Mouse (Mus musculus) stomach, postnatal 0 days (tissue): ENCODE measurements at regions not wholly inside any gene's neighbourhood (a gene's known extent, or its start where the extent isn't known, plus 50 kb on each side); places are given as distances from the start of the nearest gene placed in this dataset.

ENCODE experiments used
- ATAC-seq: fragments of 200-750 bp; cut with Nextera tagmentation; 2 replicates; pipeline ENCODE4 v1.8.0; 2017; ENCODE audit not compliant: low FRiP score, low TSS enrichment
- DNase-seq: peaks from one replicate; pipeline ENCODE4 v3.0.0-alpha.2; 2016; ENCODE audit warnings: low spot score
- H3K27ac ChIP-seq: fragments of 300-500 bp; sonication (generic); replicated peaks from 2 replicates; pipeline ENCODE4 v1.5.1; 2014; ENCODE audit warnings: mild to moderate bottlenecking, control low read depth
- H3K27me3 ChIP-seq: fragments of 300-500 bp; sonication (generic); 2 replicates; pipeline ENCODE4 v1.6.1; 2014; ENCODE audit warnings: low read length; ENCODE audit not compliant: control insufficient read depth, insufficient read depth
- H3K36me3 ChIP-seq: fragments of 300-500 bp; sonication (generic); 2 replicates; pipeline ENCODE4 v1.6.1; 2014; ENCODE audit warnings: low read length, mixed read lengths; ENCODE audit not compliant: control insufficient read depth, insufficient read depth
- H3K4me1 ChIP-seq: fragments of 300-500 bp; sonication (generic); replicated peaks from 2 replicates; pipeline ENCODE4 v1.6.1; 2014; ENCODE audit warnings: antibody characterized with exemption; ENCODE audit not compliant: control insufficient read depth, insufficient read depth
- H3K4me2 ChIP-seq: fragments of 300-500 bp; sonication (generic); replicated peaks from 2 replicates; pipeline ENCODE4 v1.6.1; 2014; ENCODE audit warnings: low read depth, mild to moderate bottlenecking, control low read depth, moderate library complexity
- H3K4me3 ChIP-seq: fragments of 300-500 bp; sonication (generic); 2 replicates; pipeline ENCODE4 v1.5.1; 2014; ENCODE audit warnings: low read depth, low read length, control low read depth
- H3K9ac ChIP-seq: fragments of 300-500 bp; sonication (generic); 2 replicates; pipeline ENCODE4 v1.6.1; 2014; ENCODE audit warnings: mild to moderate bottlenecking, low read length, control low read depth, mixed read lengths
- H3K9me3 ChIP-seq: fragments of 300-500 bp; sonication (generic); 2 replicates; pipeline ENCODE4 v1.6.1; 2016; ENCODE audit warnings: low read length; ENCODE audit not compliant: control insufficient read depth
- CTCF ChIP-seq: IDR thresholded peaks from 2 replicates; pipeline ENCODE4 v1.5.1; 2016; ENCODE audit warnings: antibody characterized with exemption, low read depth, mild to moderate bottlenecking, moderate library complexity
- EP300 ChIP-seq: optimal IDR thresholded peaks from 2 replicates; pipeline ENCODE3; 2016; ENCODE audit warnings: antibody characterized with exemption
- WGBS: fragments of 180-500 bp; shearing (Covaris S2); extraction: QIAGEN DNeasy Blood & Tissue Kit; methylation state at CpG from one replicate; pipeline ENCODE4 v1.1.7; 2014; 5-methylcytosine and 5-hydroxymethylcytosine counted together

DNA sequence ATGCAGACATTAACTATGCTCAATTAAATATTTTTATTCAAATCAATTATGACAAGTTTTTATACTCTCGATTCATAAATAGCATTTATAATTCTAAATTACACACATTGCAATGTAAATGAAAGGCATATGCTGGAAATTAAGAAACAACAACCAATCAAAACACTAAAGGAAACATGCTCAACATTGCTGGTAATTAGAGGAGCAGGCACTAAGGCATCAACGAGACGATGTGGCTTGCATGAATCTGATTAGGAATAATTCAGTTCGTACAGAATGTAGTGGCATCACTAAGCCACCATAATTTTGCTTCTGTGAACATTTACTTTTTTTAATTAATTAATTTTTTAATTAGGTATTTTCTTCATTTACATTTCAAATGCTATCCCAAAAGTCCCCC, 266.2 kb upstream of the Marcks start:
- H3K36me3 ChIP-seq: no peaks in the 10 kb centered on the region
- no peaks in the 10 kb centered on the region for H3K4me1 ChIP-seq
- H3K4me2 ChIP-seq: no peak overlapping the region
- no peak overlapping the region for H3K27ac ChIP-seq
- ATAC-seq (no peak), DNase-seq (no peak)
- H3K4me3 ChIP-seq: no peak overlapping the region
- no peak overlapping the region for H3K9ac ChIP-seq
- no peaks in the 10 kb centered on the region for H3K27me3 ChIP-seq
- 90% methylated on average over 4 of the region's 4 CpGs for WGBS
- H3K9me3 ChIP-seq: no peaks in the 10 kb centered on the region
- TF ChIP-seq CTCF: no peak
- TF ChIP-seq EP300: no peak

DNA sequence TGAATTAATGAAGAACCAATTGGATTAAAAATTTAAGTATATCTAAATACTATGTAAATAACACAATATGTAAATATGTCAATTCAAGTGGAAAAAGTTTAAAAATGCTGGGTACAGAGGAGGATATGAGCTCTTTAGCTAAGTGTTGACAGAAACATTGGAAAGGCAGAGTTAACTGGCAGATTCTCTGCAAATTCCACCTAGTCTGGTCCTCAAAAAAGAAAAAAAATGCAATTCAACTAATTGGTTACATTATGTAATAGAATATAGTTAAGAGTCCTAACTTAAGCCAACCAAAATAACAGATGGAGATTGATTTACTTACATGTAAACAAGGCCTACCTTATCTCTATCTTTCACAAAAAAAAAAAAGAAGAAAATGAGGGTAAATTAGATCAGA, 265.7 kb upstream of the Marcks start:
- no peak for DNase-seq
- no peak for ATAC-seq
- no peak overlapping the region for H3K27ac ChIP-seq
- H3K4me2 ChIP-seq: no peak overlapping the region
- H3K4me3 ChIP-seq: no peak overlapping the region
- H3K36me3 ChIP-seq: no peaks in the 10 kb centered on the region
- H3K4me1 ChIP-seq: no peaks in the 10 kb centered on the region
- no peaks in the 10 kb centered on the region for H3K9me3 ChIP-seq
- no peak overlapping the region for H3K9ac ChIP-seq
- TF ChIP-seq EP300 (no peak), CTCF (no peak)
- no peaks in the 10 kb centered on the region for H3K27me3 ChIP-seq

DNA sequence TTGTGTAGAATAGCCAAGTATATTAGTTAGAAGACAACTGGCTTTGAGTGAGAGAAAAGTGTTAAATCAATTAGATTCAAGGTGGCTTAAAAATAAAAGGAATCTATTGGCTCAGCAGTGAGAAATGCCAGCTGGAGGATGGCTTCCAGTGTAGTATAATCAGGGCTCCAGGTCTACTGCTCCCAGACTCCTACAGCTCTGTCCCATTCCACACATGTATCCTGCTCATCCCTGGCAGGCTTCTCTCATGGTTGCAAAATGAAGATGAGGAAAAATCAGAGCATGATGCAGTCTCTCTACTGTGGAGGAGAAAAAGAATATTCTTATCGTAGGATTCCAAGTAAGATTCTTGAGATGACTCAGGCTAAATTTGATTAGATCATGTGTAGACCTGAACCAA, 263.7 kb upstream of the Marcks start:
- Histone ChIP-seq H3K4me1 (no peaks in the 10 kb centered on the region), H3K9ac (no peak overlapping the region), H3K4me2 (no peak overlapping the region), H3K36me3 (no peaks in the 10 kb centered on the region), H3K27me3 (no peaks in the 10 kb centered on the region), H3K9me3 (no peaks in the 10 kb centered on the region), H3K4me3 (no peak overlapping the region), H3K27ac (no peak overlapping the region)
- TF ChIP-seq CTCF (no peak), EP300 (no peak)
- DNase-seq (no peak), ATAC-seq (no peak)
- 76% methylated on average over 1 of the region's 1 CpGs for WGBS

DNA sequence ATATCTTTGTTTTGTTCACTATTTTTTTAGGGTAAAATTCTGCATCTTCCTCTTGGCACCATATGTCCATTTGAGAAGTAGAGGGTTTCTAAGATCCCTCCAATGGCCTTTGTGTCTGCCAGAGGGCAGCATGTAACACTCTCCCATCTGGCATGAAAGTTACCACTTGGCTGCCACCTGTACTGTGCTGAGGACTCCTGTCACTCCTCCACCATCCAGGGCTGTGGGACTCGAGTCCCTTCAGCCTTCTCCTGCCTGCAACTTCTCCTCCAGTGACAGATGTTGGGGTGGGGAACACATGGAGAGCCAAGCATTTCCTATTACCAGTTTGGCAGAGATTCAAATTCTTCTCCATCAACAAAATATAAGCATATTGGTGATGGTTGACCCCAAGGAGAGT, 262.3 kb upstream of the Marcks start:
- no peak for DNase-seq
- TF ChIP-seq EP300 (no peak), CTCF (no peak)

DNA sequence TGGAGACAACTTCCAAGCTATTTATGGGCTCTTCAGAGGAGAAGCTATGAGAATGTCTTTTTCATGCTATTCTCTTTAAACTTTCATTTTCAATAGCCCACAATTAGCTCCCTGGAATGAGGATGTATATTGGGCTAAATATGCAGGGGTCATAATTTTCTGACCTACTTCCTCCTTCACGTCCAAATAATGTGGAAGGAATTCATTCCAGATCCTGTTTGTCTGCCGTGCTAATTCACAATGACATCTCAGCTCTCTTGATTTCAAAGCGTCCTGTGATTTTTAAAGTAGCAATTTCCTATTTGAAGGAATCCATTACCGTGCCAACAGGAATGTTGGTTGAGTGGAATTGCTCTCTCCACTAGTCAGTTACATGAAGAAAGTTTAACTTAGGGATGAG, 261.7 kb upstream of the Marcks start:
- H3K4me1 ChIP-seq: no peaks in the 10 kb centered on the region
- H3K27ac ChIP-seq: no peak overlapping the region
- no peaks in the 10 kb centered on the region for H3K9me3 ChIP-seq
- no peak for TF ChIP-seq CTCF
- TF ChIP-seq EP300: no peak
- H3K9ac ChIP-seq: no peak overlapping the region
- H3K36me3 ChIP-seq: no peaks in the 10 kb centered on the region
- WGBS: 16% methylated on average over 4 of the region's 4 CpGs
- H3K4me2 ChIP-seq: no peak overlapping the region
- no peaks in the 10 kb centered on the region for H3K27me3 ChIP-seq
- ATAC-seq (no peak), DNase-seq (no peak)
- H3K4me3 ChIP-seq: no peak overlapping the region

More for the DNA sequence above, 262.3 kb upstream of the Marcks start:
- WGBS: 41% methylated on average over 1 of the region's 1 CpGs
- Histone ChIP-seq H3K9ac (no peak overlapping the region), H3K27ac (no peak overlapping the region), H3K9me3 (no peaks in the 10 kb centered on the region), H3K4me1 (no peaks in the 10 kb centered on the region), H3K4me3 (no peak overlapping the region), H3K36me3 (no peaks in the 10 kb centered on the region), H3K27me3 (no peaks in the 10 kb centered on the region), H3K4me2 (no peak overlapping the region)
- no peak for ATAC-seq

DNA sequence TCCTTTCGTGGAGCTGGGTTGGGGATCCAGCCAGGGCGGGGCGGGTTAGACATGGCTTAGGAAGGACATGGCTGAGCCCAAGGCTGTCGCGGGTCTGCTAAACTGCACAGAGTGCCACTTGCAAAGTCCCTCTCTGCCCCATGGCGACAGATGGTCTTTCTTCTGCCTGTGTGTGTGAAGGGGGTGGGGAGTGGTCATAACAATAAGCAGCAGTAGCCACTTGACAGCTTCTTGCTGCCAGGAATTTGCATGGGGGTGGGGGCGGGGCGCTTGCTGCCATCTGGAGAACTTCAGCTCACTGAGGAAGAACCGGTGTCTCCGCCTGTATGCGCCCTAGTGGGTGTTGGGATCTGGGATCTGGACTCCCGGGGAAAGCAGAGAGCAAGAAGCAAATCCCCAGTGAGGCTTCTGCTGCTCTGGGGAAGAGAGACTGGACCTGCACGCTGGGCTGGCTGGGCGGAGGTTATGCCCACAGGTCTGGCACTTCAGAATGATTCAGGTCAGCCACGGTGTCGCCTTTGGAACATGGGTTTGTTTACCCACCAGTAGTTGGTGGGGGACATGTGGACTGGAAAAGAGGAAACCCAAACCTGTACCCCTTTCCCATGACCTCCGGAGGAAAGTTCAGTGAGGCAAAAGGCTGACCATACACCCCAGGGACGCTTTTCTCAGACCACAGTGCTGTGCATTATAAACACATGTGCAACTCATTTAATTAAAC, 258.7 kb upstream of the Marcks start:
- peak; percentile 76 for DNase-seq
- Histone ChIP-seq H3K9me3 (no peaks in the 10 kb centered on the region), H3K27ac (peak overlapping the region; percentile 71), H3K27me3 (no peaks in the 10 kb centered on the region), H3K4me3 (peak overlapping the region; percentile 38), H3K9ac (peak overlapping the region; percentile 48; the same call in 1 of the 2 replicates), H3K4me2 (peak overlapping the region; percentile 64), H3K4me1 (no peaks in the 10 kb centered on the region), H3K36me3 (no peaks in the 10 kb centered on the region)
- WGBS: 6% methylated on average over 18 of the region's 18 CpGs
- ATAC-seq: peak; percentile 82
- no peak for TF ChIP-seq EP300
- peak; percentile 23; the same call in 1 of the 2 replicates for TF ChIP-seq CTCF
